Comparison of ENCODE assay signal across 17 mouse cellular contexts in genomic region chr5:25368420-25368819, GRCm38 (mm10).
DNase-seq lines count a peak whose midpoint lies in the region; TF ChIP-seq lines count a peak whose summit lies in the region.
"Had no signal": no experiment of that assay in that cellular context is flagged by ENCODE, and none has a peak within 500 bp of the region (broad histone marks: within the 10 kb centered on the region; RNA-seq: fewer than 3 reads in every experiment).

No protein-coding gene starts in this region.

- TF ChIP-seq EP300 in MEL (IDR thresholded peaks at IDR 0.05; ENCODE audit: low read depth in 1 of 2, low read length in 2 of 2) = peak in 1 of 2 experiments; percentile 53; a peak in 2 of 4 replicates

- no peak for TF ChIP-seq RAD21 in MEL (IDR thresholded peaks at IDR 0.05; ENCODE audit: low read depth, low read length)

- DNase-seq in MEL (ENCODE audit: low read depth, low spot score) = peak; percentile 42
- no peak for DNase-seq in cerebellum, postnatal 14 days
- DNase-seq: adrenal gland, adult 2 months; adrenal gland, adult 8-10 months; adrenal gland, postnatal 10 days; adrenal gland, postnatal 14 days; adrenal gland, postnatal 25 days; adrenal gland, postnatal 36 days; B cell, adult 2 months; cerebellum, adult 11 months; cerebellum, adult 11-12 months; cerebellum, adult 18-20 months; cerebellum, adult 2 months; cerebellum, adult 8-10 months had no signal

- H3K4me1 ChIP-seq in MEL (ENCODE audit: control insufficient read depth in 1 of 2, insufficient read depth in 2 of 2, low read length in 2 of 2) = peaks cover 12 to 22% of the 10 kb centered on the region in 2 experiments

- no peak for TF ChIP-seq CTCF in MEL (IDR thresholded peaks at IDR 0.05 in 2 of 3, conservative IDR thresholded peaks at IDR 0.05 in 1 of 3; ENCODE audit: control insufficient read depth in 1 of 3, insufficient read depth in 1 of 3, low read depth in 2 of 3, low read length in 3 of 3, poor library complexity in 1 of 3, severe bottlenecking in 1 of 3)

- H3K27ac ChIP-seq in MEL (ENCODE audit: control insufficient read depth, low read depth, low read length) = no peak overlapping the region

- no peaks in the 10 kb centered on the region for H3K9me3 ChIP-seq in MEL (replicated peaks; ENCODE audit: insufficient read depth, low read length)
- H3K9me3 ChIP-seq: G1E had no signal

- H3K9ac ChIP-seq in MEL (ENCODE audit: control insufficient read depth, low read depth, low read length, poor library complexity, severe bottlenecking) = no peak overlapping the region

- H3K79me2 ChIP-seq in MEL (ENCODE audit: control insufficient read depth, insufficient read depth, low read length, poor library complexity) = peaks cover 3% of the 10 kb centered on the region; the same call in 1 of the 2 replicates

- no peaks in the 10 kb centered on the region for H3K27me3 ChIP-seq in MEL (ENCODE audit: control insufficient read depth in 1 of 2, insufficient read depth in 2 of 2, low read length in 2 of 2)
- H3K27me3 ChIP-seq: CH12.LX, Patski had no signal

- no peak for TF ChIP-seq POLR2A in MEL (IDR thresholded peaks at IDR 0.05; ENCODE audit: control insufficient read depth in 1 of 2, insufficient read depth in 1 of 2, low read depth in 1 of 2, low read length in 2 of 2, poor library complexity in 1 of 2)

- H3K36me3 ChIP-seq in MEL (ENCODE audit: control insufficient read depth in 1 of 2, insufficient read depth in 2 of 2, low read length in 2 of 2) = peaks cover 12 to 17% of the 10 kb centered on the region in 2 experiments

- no peak overlapping the region for H3K4me3 ChIP-seq in MEL (ENCODE audit: control insufficient read depth in 1 of 2, insufficient read depth in 1 of 2, low read depth in 2 of 2, low read length in 2 of 2)

TF ChIP-seq in MEL, 35 proteins besides CTCF, POLR2A, EP300 and RAD21:
- TF ChIP-seq NRF1 (IDR thresholded peaks at IDR 0.05; ENCODE audit: insufficient read depth, low read depth, low read length, poor library complexity, severe bottlenecking) = no peak
- peak; percentile 75 for TF ChIP-seq MYB (IDR thresholded peaks at IDR 0.05; ENCODE audit: low read depth, low read length)
- TF ChIP-seq TCF12 (IDR thresholded peaks at IDR 0.05; ENCODE audit: low read depth, low read length) = no peak
